Mouse (Mus musculus) cerebellum, postnatal 10 days (tissue): ENCODE data around the gene Eif4e2.

ENCODE experiments used
- DNase-seq, 2 experiments: peaks; one replicate each; pipeline ENCODE4 v3.0.0; 2021; ENCODE audit warnings: mixed read lengths in 2 of 2

Eif4e2 gene

DNA sequence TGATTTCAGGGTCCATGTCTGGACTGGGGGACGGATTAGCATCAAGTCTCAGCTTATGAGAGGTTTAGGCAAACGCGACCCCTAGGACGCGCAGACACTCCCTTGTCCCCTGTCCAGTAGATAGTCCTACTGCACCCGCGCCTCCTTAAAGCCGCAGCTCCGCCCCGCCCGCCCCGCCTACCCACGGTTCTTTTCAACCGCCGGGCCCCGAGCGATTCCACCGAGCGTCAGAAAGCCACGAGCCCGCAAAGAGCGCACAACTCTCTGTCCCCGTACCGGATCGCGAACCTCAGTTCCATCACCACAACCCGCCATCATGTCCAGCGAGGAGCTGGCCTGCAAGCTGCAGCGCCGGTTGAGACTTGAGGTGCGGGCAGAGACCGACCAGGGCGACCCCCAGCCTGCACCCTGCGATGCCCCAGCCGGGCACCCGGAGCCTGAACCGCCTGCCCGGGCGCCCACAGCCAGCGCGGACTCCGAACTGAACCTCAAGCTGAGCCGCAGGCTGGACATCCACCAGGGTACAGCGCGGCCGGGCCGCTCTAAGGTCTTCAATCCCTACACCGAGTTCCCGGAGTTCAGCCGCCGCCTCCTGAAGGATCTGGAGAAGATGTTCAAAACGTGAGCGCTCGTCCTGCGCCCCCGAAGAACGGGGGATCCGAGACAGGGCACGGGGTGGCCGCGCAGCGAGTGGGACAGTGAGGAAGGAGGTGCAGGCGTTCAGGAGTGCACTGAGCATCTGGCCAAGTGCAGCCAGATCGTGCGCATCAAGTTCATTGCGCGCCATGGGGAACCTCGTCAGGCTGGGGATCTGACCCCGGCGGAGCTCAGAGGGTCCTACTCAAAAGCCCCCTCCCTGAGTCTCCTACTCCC is 50.7 kb downstream of the Eif4e2 start, which contains the start of gene Efhd1:
Gene Efhd1 (plus strand): TSS at position 230 of the 873 bp plus-strand sequence.
- peak; percentile 64 to 71 for DNase-seq

- peak in 1 of 2 experiments; percentile 29 for DNase-seq
Observed at GRCm38 (mm10) chr1:87265200-87265599, 51.5 kb downstream of the Eif4e2 start.

- no peak for DNase-seq
Observed at GRCm38 (mm10) chr1:87266296-87267090, 52.8 kb downstream of the Eif4e2 start.

GRCm38 (mm10) chr1:87270204-87270603 is 56.5 kb downstream of the Eif4e2 start:
- peak; percentile 53 to 65 for DNase-seq

DNA sequence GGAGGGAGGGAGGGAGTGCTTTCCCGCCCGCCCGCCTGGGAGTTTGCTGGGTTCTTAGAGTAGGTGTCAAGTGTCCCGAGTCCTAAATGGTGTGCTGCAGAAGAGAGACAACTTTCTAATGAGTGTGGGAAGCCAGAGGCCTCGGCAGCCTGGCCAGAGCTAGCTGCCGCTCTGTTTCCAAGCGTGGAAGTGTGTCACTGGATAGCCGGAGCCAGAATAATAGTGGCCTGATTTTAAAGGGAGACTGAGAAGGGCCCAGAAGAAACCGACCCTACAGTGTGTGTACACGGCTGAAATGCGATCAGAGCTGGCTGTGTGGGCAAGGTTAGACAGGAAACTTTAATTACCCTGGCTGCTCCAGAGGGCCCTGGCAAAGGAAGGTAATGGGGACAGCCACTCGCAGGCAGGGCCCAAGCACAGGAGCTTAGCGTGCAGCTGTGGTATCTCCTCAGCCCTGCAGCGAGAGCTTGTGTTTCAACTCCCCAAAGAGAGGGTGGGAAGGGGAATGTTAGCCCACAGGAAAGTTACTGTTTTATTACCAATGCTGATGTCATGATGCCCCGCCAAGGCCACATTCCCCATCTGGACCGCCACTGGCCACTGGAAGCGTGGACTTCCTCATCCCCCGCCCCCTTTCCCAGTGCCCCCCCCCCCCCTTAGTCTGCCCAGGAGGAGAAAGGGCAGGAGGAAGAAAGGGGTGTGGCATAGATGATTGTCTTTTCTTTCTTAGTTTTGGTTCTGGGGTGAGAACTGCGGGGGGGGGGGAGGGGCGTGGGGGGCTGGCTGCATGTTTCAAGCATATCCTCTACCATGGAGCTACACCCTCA is 57.1 kb downstream of the Eif4e2 start:
- DNase-seq, result no peak

DNA sequence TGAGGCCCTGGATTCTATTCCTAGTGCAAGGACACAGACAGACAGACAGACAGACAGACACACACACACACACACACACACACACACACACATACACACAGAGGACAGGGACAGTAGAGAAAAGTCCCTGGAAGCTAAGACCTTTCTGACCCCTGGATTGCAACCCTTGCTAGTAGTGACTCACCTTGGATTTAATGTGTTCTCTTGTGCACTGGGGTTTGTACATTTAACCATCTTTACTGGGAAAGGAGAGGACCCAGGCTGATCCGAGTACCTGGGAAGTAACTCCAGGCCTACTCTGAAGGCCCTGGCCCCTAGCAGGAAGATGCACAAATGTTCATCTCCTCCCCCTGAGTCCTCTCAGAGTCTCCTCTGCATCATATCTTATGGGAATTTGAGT is 57.9 kb downstream of the Eif4e2 start:
- no peak for DNase-seq

- no peak for DNase-seq
Observed at GRCm38 (mm10) chr1:87272462-87272861, 58.7 kb downstream of the Eif4e2 start.

- DNase-seq, result peak; percentile 76 to 85
Observed at GRCm38 (mm10) chr1:87273514-87273942, 59.8 kb downstream of the Eif4e2 start.

DNA sequence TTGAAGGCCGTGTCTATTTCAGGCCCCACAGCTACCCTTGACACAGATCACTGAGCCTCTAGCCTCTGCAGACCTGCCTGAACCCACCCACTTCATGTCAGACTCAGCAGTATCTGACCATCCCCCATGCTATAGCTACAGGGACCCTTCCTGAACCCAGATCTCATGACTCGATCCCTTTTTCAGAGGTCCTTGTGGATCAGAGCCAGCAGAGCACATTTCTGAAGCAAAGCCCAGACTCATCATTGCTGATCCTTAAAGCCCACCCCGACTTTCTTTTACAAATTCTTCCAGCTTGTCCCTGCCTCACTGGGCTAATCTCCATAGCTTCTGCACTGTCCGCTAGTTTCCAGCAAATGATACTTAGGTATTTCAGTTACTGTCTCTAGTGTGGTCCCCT is 60.4 kb downstream of the Eif4e2 start:
- DNase-seq, result peak; percentile 48 to 58

DNA sequence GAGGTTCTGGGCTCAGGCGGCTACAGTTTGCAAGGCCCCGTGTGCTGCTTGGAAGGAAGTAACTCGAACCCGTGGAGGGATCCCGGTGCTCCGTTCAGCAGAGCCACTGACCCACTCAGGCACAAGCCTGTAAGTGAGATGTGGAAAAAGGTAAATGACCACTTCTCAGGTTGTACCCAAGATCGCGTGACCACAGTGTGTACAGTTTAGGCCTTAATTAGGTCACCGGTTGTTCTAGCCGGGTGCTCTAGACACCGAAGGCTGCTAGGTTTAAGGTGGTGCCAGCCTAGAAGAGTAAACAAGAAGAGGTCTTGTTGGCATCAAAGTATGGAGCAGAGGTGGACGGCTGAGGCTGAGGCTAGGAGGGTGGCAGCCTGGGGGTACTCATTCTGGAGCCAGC is 61.4 kb downstream of the Eif4e2 start:
- DNase-seq, result no peak

DNA sequence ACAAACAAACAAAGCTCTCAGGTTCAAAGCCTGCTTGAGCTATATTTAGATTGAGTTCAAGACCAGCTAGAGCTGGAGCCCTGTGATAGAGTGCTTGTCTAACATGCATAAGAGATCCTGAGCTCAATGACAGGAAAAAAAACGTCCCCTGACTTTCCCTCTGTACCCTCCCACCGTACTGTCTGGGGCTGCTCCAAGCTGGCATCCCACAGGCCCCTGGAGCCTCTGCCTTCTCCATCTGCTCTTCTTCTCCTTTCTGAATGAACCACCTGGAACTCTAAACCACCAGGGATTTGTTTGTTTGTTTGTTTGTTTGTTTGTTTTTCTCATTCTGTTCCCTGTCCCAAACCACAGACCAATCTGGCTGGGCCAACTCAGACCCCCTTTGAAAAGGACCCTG is 62.3 kb downstream of the Eif4e2 start:
- peak; percentile 62 to 72 for DNase-seq

DNA sequence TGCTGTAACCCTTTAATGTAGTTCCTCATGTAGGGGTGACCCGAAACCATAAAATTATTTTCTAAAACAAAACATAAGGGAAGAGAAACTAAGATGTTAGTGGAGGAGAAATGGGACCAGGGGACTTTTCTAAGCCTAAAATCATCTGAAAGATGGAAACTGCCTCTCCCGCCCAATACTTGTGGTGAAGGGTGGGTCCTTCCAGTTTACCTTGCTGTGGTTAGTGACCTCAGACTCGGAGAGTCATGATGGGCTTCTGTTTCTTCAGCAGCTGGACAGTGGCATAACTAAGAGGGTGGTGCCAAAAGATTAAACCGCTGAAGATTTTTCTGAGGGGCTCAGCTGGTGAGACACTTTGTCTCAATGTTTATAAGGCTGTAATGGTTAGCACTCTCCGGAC is 66.6 kb downstream of the Eif4e2 start:
- no peak for DNase-seq

DNA sequence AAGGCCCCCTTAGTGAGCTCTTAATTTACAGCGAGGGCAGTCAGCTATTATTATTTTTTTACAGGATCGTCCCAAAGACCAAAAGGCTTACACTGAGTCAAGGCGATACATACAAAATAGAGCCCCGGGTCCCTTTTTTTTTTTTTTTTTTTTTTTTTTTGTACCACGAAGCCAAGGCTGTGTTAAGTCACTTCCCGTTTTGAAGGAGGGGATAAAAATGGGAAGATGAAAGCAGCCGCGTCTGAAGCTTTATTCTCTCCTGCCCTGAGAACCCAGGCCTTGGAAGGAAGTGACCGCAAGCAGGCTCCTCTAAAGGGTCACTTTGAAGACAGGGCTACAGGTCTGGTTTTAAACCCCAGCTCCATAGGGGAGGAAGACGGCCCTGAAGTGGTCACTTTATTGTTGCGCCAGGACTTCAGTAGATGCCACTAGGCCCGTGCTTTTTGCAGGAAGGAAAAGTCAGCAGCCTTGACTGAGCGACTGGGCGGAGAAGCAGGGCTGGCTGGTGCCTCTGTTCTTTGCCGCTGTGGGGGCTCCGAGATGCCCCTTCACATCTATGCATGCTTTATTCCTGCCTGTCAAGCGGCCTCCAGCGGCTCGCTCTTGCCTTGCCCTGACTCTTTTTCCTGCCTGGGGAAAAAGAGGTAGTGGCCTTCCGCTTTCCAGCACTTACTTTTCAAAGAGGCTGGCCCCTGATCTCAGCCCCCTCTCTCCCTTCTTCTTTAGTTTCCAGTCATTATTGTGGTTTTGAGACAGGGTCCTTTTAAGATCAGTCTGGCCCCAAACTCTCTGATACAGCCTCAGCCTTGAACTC is 68.1 kb downstream of the Eif4e2 start:
- DNase-seq, result no peak

DNA sequence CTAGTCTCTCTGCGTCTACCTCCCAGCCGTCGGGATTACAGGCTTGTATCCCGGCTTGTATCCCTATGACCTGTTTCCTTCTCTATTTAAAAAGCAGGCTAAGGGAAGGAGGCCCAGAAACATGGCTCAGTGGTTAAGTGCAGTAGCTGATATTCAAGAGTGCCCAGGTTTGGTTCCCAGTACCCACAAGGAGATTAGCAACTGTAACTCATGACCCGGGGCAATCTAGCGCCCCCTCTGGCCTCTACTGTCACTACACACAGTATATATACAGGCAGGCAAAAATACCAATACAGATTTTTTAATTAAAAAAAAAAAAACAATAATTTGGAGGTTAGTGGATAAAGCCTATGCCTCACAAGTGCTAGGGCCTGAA is 68.7 kb downstream of the Eif4e2 start:
- DNase-seq, result no peak

DNA sequence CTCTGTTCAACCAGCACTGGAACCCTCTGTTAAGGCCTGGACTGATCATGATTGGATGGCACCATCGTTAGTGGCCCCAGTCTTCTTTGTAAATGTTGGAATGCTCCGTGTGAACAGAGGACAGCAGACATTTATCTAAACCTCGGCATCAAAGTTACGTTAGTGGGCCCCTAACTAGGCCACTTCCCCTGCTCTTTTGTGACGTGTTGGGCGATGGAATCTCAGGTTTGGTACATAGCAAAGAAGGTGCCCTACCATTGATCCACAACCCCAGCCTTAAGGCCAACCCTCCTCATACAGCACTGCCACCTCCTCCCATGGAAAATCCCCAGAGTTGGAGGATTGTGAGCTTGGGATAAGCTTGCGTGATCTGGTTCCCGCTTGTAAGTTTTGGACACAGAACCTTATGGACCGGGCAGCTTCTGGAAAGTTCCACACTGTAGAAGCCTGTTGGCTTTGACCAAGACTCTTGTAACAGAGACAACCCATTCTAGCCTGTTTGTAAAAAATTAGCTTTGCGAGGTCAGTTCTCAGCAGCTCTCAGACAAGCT is 69.8 kb downstream of the Eif4e2 start:
- no peak for DNase-seq

DNA sequence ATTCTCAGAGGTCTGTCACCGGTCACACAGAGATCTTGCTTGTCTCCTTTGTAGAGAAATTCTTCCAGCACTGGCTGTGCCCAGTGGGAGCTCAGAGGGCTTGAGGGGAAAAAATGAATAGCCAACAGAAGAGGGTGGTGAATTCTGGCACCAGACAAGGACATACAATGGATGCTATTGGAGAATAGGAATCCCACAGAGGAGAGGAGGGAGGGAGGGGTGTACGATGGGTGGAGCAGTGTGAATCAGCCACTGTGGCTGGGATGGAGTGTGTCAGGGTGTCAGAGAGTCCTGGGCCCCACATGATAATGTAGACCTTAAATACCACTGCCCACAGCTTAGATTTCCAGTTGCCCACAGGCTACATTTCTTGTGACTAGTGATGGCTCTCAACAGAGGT is 73.4 kb downstream of the Eif4e2 start:
- no peak for DNase-seq
